Mouse (Mus musculus): ENCODE data around the gene Stk32c.

Stk32c gene

DNA sequence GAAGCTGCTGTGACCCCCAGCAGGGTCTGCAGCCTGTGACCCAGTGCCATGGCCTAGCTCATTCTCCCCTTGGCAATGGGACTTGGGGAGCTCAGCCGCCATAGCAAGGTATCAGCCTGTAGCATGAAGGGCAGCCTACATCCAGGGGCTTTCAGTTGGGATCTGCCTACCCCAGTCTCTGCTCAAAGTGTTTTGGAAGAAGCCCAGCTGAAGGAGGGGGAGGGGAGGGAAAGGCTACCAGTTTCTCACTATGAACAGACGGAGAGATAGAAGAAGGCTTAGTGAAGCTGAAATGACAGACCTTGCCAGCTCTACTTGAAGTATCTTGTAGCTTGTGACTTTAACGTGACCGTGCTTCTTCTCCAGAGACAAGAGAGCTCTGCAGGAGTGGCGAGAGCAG, 16.7 kb upstream of the Stk32c start:
- DNase-seq (ENCODE audit: low spot score in 2 of 2), result no peak

DNA sequence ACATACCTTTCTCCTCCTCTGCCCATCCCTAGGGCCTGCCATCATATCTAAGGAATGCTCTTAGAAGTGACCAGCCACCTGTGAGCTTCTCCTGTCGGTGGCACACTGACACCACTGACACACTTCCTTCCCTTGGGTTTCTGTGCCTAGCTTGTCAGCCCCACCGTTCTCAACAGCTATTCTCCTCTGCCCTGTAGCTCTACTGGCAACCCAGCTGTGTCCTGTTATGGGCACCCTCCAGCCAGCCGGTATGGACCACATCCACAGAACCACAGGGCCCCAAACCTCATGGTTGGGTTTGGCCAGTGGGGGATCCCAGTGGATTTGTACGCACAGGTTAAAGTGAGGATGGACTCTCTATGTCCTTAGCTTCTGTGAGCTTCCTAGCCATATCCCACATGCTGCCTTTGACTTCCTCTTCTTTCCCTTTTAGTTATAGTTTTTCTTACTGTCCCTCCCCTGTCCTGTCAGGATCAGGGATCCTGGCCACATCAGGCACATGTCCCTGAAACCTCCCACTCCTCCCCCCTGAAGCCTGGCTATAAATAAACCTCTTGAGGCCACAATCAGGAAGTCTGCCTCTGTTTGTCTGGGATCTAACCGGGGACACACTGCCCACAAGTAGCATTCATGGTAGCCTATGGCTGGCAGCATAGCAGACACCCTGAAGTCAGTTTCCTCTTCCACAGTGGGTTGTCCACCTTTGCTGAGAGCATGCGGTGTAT, 15.5 kb upstream of the Stk32c start:
- no peak for DNase-seq (ENCODE audit: low spot score in 2 of 2)

DNA sequence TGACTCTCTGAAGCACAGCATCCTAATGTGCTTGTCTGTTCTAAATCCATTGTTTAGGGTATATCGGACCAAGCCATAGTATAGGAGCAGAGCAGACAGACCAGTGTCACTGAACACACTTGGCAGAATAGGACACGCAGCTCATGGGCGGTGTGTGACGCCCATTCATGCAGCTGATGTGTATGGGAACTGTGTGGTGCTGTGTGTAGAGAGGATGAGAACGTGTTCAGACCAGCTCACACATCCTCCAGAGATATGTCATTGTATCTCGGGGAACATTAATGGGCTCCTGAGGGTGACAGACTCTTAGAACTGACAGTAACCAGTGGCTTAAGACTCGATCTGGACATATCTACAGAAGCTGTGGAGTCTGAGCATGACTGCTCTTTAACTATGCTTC, 13.3 kb upstream of the Stk32c start:
- DNase-seq (ENCODE audit: low spot score in 2 of 2), result no peak

DNA sequence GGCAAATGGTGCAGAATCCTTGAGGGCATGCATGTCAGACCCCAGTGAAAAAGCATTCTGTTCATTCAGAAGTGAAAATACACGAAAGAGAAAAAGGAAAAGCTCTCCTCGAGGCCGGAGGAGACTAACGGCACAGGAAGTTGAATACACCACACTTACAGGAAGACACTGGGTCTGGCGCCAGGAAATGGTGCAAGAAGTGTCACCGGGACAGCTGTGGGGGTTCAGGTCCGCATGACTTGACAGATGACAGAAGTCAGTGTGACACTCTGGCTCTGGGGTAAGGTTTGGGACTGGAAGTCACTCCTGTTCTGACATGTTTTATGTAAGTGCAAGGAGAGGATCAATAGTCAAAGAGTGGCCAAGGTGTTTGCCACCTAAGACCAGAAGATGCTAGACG, 11.6 kb upstream of the Stk32c start:
- peak in 1 of 2 experiments; percentile 48 for DNase-seq (ENCODE audit: low spot score in 2 of 2)

DNA sequence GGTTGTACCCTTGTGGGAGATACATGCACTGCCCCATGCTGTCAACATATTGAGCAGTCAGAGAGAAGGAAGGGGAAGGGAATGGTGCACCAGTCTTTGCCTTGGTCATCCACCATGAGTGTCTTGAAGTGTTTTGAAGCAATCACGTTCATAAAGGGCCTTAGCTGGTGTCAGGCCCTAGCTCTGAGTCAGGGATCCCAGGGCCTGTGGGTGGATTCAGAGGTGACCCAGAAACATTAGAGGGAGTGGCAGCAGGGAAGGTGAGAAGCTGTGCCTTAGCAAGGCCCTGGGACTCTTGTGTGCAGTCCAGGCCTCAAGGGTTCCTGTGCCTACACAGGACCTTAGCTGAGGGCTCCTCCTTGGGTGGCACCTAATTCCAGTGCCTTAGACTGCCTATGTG, 11.0 kb upstream of the Stk32c start:
- DNase-seq (ENCODE audit: low spot score in 2 of 2), result no peak

DNA sequence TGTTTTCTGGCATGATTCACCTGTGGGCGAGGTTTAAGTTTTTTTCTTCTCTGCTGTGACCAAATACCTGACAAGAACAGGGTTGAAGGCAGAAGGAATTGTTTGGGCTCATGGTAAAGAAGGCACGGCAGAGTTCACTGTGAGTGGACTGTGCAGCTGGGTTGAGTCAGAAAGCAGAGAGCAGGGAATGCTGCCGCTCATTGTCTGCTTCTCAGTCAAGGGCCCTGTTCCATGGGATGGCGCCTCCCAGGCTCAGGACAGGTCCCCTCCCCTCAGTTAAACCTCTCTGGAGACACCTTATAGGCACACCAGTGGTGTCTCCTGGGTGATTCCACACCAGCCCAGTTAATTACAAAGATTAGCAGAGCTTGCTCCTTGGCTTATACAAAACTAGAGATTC, 9.2 kb upstream of the Stk32c start:
- no peak for DNase-seq (ENCODE audit: low spot score in 2 of 2)

DNA sequence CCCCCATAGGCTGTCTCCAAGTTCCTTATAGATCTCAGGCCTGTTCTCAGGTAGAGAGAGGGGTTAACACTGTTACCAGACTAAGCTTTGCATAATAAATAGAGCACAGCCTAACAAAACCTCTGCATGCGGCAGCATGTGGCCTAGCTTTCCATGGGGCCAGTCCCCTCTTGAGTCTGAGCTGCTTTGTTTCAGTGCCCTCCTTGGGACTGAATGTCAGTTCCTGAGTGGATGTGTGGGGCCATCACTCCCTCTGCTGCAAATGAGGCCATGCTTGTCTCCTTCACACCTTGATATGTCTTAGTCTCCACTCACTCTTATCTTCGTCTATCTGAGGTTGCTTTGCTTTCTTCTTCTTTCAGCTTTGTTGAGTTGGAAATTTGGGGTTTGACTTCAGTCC, 8.7 kb upstream of the Stk32c start:
- no peak for DNase-seq (ENCODE audit: low spot score in 2 of 2)

DNA sequence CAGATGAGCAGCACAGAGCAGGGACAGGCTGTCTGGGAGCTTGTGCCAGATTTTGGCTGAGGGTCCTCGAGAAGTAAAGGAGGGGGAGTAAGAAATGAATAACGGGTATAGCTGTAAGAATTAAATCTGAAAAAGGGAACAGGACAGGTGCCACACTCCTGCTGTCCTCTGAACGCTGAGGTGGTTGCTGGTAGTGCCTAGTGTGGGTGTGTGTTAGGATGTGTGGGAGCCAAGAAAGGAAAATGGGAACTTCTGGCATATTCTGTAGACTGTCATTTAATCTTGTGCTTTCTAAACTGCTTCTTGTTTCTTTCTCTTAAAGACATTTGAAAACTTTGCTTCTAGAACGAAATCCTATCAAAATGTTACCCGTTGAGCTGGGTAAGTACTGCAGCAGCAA, 8.0 kb upstream of the Stk32c start:
- no peak for DNase-seq (ENCODE audit: low spot score in 2 of 2)

DNA sequence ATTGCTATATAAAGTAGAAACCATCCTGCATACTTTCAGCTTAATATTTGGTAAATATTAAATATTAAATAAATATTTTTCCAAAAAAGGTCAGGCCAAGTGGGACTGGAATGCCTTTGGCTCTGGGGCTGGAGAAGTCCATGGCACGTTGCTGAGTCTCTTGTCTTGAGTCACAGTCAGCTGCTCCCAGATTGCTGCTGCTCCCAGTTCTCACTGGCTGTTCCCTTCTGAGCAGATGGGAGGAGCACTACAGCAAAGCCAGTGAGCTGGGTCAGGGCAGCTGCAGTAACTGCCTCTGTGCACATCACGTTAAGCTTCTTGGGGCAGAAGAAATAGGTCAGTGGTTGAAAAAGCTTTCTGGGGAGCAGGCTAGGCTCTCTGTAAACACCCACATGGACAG, 7.2 kb upstream of the Stk32c start:
- DNase-seq (ENCODE audit: low spot score in 2 of 2), result peak in 1 of 2 experiments; percentile 9

DNA sequence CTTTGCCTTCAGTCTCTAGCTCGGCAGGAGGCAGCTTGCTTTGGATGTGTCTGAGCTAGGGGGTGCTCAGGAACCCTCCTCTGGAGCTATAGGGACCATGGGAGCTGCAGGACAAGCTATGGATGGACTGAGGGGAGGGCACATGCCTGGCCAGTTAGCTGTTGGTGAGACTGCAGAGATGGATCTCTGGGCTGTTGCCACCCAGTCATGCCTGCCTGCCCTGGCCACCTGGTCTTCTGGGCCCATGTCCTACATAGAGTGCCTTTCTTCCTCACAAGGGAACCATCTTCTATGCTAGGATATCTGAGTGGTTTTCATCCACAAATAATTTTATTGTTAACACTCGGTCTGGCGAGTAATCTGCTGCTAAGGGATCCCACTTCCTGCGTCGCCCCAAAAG, 6.4 kb upstream of the Stk32c start:
- DNase-seq (ENCODE audit: low spot score in 2 of 2), result no peak

DNA sequence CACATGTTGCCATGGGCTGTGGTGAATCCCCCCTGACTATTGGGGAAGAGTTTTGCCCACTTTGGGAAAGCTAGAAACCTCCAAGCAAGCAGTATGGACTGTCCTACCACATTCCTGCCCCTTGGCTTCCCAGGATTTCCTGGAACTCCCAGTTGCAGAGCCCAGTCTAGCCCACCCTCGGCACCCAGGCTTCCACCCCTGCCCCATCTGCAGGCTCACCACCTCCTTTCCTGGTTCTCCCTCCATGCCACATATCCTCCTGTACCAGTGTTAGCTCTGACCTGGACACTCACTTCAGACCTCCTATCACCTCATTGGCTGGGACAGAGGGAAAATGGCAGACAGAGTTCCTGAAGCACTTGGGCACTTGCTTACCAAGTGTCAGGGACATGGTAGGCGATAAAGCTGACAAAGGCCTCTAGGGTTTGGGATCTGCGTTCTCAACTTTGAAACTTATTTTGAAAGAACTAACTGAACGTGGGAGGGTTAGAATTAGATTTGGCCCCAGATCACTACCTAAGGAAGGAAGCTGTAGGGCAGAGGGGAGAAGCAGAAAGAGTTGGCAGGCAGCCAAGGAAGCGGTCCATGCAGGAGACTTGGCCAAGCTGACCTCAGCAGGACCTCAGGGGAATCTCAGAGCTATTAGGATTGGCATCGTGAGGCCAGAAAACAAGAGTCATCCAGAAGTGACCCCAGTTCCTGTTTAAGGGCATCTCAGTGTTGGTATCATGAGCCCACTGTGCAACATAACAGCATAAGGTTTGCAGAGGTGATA, 5.7 kb upstream of the Stk32c start:
- DNase-seq (ENCODE audit: low spot score in 2 of 2), result no peak

DNA sequence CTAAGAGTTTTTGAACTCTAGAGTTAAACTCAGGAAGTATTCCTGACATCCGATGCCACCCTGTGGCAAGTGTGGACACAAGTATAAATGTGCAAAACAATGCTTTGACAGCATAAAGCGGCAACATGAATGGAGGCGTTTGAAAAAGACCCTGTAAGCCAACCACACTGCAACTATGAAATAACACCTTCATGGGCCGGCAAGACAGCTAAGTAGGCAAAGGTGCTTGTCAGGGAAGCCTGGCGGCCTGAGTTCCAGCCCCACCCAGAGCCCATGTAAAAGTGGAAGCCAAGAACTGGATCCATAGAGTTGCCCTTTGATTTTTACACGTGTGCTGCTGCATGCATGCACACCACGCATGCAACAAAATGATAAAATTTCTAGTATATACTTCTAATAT, 3.9 kb upstream of the Stk32c start:
- DNase-seq (ENCODE audit: low spot score in 2 of 2), result no peak

DNA sequence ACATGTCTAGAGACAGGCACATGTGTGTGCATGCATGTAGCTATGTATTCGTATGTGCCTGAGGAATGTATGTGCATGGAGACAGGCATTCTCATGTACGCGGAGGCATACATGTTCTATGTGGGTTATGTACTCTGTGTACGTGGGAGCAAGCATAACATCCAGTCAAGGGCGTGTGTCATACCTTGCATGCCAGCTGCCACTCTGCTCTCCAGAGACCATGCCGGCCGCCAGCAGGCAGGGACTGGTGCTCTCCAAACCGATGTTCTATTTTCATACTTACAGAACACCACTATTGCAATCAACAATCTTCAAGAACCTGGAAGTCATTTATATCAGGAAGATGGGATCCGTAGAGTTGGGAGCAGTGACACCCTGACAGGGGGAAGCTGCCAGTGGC, 3.4 kb upstream of the Stk32c start:
- DNase-seq (ENCODE audit: low spot score in 2 of 2), result no peak

DNA sequence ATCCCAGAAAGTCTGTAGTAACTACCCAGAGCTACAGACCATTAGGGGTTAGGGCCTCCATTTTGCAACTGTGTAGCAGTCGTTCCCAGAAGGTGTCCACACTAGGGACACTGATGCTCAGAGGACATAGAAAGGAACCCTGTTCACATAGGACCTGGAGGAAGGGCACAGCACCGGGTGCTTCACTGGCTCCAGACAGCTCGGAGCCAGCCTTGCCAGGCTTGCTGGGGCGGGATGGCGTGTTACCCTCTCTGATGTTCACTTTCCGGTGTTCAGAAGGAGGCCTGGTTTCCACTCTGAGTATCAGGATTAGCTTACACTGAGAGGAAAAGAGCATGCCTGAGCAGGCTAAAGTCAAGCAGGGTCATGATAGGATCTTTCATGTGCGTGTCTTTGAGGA, 2.8 kb upstream of the Stk32c start:
- no peak for DNase-seq (ENCODE audit: low spot score in 2 of 2)

DNA sequence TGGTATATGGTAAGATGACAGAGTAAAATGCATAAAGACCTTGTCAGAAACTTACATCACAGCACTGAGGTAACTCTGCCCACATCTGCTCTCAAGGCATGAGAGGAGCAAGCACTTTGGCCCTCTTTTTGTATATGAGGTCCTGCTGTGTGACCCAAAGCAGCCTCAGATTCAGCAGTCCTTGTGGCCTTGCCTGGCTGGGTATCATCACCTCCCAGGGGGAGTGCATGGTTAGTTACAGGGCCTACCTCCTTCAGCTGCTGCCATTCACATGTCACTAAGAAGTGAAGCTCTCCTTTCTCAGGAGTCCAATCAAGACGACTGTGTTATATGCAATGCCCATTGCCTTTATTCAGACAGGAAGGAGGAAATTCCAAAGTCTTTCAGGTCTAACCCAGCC, 2.4 kb upstream of the Stk32c start:
- no peak for DNase-seq (ENCODE audit: low spot score in 2 of 2)

DNA sequence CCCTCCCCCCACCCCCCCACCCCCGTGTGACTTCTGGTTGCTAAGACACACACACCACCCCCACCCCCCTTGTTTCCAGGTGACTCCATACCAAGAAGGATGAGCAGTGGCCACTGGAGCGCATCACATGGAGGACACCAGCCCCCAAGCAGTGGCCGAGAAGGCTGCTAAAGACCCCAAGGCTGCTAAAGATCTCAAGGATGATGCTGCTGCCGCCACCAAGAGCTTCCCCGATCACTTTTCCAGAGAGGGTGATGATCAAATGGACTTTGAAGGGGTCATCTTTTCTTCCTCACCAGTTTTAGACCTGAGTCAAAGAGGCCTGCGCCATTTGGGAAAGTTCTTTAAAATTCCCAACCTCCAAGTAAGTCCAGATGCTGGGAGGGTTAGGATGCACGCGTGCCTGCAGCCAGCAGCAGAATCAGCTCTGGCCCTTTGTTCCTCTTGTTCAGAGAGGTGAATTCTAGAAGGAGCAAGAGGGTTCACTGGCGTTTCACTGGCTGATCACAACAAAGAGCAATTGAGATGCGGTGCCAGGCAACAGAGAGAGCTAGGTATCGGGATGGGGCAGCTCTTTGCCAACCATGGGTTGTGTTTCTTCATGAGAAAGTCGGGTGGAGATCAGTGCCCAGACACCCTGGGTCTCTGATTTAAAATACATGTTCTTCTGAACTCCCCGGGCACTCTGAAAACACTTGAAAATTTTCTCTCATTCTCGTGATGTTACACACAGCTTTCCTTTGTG, 1.7 kb upstream of the Stk32c start:
- no peak for DNase-seq (ENCODE audit: low spot score in 2 of 2)

DNA sequence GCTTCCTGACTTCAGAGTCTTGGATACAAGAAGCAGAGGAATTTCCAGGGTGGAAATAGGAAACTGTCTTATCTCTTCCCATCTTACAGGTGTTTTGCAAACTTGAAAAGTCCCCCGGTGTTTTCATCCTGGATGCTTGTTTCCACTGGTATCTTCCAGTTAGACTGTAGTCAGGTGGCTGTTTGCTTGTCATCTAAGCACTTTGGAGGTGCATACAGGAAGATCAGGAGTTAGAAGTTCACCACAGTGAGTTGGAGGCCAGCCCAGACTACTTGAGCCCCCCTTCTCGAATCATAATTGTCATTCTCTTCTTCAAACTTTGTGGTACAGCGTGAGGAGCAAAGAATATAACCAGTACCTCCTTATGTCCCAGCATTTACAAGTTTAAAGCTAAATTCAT, 1.1 kb upstream of the Stk32c start:
- no peak for DNase-seq (ENCODE audit: low spot score in 2 of 2)

DNA sequence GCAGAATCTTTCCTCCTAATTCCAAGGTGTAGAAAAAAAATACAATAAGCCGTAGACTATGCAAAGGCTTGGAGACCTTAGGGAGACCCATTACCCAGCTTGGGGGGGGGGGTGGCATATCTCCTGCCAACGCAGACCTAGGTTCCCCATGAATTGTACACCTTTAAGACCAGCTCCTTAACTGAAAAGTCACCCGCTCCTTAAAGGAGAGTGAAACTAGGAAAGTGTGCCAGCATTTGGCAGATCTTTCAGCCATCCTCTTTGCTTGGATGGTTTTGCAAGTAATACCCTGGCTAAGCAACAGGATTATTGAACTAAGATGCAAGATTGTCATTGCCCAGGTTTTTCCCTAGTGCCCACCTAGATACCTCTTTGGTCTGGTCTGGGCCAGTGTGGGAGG, 644 bp upstream of the Stk32c start:
- DNase-seq (ENCODE audit: low spot score in 2 of 2), result no peak

DNA sequence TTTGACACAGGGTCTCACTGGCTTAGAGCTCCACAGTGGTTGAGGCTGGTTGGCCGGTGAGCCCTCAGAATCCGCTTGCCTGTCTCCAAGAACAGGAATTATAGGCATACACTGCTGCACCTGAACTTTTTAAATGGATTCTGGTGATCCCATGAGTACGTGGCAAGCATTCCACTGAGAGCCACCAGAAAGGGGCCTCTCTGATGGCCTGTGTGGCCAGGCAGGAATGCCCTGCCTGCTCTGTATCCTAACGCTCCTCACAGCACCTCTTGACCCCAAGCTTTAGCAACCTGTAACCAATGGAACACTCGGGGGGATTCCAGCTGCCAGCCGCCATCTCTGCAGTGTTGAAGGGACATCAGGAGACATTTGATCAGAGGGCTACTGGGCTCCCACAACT, 1.3 kb downstream of the Stk32c start:
- peak in 1 of 2 experiments; percentile 9 for DNase-seq (ENCODE audit: low spot score in 2 of 2)

DNA sequence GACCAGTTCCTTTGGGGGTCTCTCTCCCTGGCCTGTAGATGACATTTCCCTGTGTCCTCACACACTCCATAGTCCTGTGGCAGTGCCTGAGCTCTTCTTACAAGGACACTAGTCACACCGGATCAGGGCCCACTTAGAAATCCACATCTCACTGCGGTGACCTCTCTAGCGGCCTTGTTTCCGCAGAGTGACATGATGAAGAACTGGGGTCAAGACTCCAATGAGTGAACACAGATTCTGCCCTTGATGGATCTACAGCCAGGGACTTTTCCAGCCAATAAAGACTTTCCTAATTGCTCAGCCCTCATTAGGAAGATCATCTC, 4.4 kb downstream of the Stk32c start:
- DNase-seq (ENCODE audit: low spot score in 2 of 2), result peak in 1 of 2 experiments; percentile 12

DNA sequence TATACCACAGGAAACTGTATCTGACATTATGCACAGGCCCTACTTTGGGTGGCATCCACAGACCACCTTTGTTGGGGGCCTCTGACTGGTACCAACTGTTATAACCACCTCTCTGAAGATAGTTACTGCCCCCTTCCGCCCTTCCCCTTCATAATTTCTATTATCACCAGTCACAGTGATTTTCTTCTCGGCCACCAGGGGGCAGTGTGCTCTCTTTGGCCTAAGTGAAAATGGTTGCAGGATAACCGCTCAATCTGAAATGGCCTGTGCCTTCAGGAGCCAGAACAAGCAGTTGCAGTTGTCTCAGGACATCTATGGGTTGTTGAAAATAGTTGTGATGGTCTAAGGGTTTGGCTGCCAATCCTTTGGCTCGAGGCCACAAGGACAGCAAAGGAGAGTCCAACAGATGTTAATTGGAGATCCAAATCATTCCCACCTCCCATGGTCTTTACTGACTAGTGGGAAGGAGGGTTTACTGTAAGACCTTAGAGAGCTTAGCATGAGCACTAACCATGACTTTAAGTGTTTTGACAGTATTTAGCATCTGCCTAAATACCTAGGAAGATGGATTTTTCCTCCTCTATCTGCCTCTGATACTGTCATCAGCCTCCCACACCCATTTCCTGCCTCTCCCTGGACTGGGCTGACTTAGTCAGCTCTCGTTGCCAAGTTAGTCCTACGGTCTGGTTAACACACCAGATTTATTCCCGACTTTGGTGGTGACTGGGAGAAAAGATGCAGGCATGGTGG, 4.9 kb downstream of the Stk32c start:
- peak in 1 of 2 experiments; percentile 67 for DNase-seq (ENCODE audit: low spot score in 2 of 2)

DNA sequence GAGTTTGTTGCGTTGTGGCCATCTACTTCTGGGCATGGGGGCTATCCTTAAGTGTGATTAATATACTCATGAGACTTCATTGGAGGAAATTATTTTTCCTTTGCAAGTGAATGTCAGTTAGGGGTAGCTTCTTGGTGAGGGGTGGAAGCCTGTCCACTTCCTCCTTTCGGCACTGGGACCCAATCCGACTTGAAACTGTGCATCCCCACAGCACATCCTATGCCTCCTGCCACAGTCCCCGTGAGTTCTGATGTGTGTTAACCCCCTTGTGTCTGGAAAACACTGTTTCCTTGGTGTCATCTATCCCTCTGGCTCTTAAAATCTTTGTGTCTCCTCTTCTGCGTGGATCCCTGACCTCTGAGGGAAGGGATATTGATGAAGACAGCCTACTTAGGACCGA, 11.9 kb downstream of the Stk32c start:
- DNase-seq (ENCODE audit: low spot score in 2 of 2), result peak in 1 of 2 experiments; percentile 4
